Mouse (Mus musculus): ENCODE measurements at regions not wholly inside any gene's neighbourhood (a gene's known extent, or its start where the extent isn't known, plus 50 kb on each side); places are given as distances from the start of the nearest gene placed in this dataset. TPM values are rescaled to one million over a fixed set of nuclear protein-coding genes. Genes with fewer than 3 reads are reported as not detected.

DNA sequence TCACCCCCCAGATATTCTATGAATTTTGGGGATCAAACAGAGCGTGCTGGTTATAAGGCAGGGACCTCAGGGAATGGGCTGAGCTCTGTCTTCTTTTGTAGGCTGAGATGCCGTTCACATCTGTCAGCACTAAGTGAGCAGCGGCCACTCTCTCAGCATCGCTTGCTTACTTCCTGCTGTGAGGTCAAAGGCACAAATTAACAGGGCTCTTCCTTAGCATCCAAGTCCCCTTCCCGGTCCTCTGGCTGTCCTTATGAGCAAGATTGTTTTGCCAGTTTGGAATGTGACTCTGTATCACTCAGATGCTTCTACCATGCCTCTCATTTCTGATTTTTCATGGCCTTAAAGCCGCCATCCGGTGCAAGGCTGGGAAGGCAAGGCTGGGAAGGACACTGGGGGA, 93.1 kb upstream of the Prox1 start:
- Histone ChIP-seq H3K27ac (ENCODE audit: low read depth, low read length) (no peak overlapping the region), H3K9ac (ENCODE audit: low read length) (no peak overlapping the region), H3K4me2 (no peak overlapping the region), H3K4me3 (ENCODE audit: low read depth, low read length) (no peak overlapping the region), H3K27me3 (ENCODE audit: control insufficient read depth, insufficient read depth, low read length) (no peaks in the 10 kb centered on the region; the same call in 1 of the 2 replicates), H3K9me3 (ENCODE audit: control insufficient read depth, low read length) (no peaks in the 10 kb centered on the region; the same call in 1 of the 2 replicates), H3K36me3 (ENCODE audit: control insufficient read depth, insufficient read depth, low read length) (no peaks in the 10 kb centered on the region), H3K4me1 (ENCODE audit: control insufficient read depth, insufficient read depth, low read length) (peaks cover 5% of the 10 kb centered on the region; the same call in 1 of the 2 replicates)
- peak; percentile 84 for DNase-seq (ENCODE audit: low spot score, missing footprints)
- ATAC-seq (ENCODE audit: low FRiP score) = no peak
- WGBS = 37% methylated on average over 7 of the region's 7 CpGs

DNA sequence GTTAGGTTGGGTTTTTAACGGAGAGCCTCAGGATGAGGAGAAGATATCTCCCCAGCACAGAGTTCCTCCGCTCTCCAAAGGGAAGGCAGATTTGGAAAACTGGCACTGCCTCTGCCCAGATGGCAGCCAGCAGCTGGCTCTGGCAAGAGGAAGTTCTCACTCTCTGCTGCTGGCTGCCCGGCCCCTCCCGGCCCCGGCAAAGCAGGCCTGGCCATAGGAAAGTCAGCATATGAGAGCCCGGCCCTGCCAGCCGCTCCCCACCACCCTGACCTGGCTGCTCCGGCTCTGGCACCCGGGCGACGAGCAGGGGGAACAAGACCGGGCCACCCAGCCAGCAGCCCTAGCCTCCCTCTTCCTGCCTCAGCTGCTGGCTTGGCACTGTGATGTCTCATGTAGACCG, 89.1 kb upstream of the Prox1 start:
- no peak overlapping the region for H3K9ac ChIP-seq (ENCODE audit: low read length)
- H3K4me3 ChIP-seq (ENCODE audit: low read depth, low read length) = no peak overlapping the region
- 91% methylated on average over 13 of the region's 13 CpGs for whole genome bisulfite sequencing
- H3K27me3 ChIP-seq (ENCODE audit: control insufficient read depth, insufficient read depth, low read length) = no peaks in the 10 kb centered on the region
- no peak for ATAC-seq (ENCODE audit: low FRiP score)
- no peak for DNase-seq (ENCODE audit: low spot score, missing footprints)
- H3K4me1 ChIP-seq (ENCODE audit: control insufficient read depth, insufficient read depth, low read length) = peaks cover 5% of the 10 kb centered on the region; the same call in 1 of the 2 replicates
- no peak overlapping the region for H3K4me2 ChIP-seq
- H3K27ac ChIP-seq (ENCODE audit: low read depth, low read length) = no peak overlapping the region
- H3K9me3 ChIP-seq (ENCODE audit: control insufficient read depth, low read length) = no peaks in the 10 kb centered on the region; the same call in 1 of the 2 replicates
- H3K36me3 ChIP-seq (ENCODE audit: control insufficient read depth, insufficient read depth, low read length) = no peaks in the 10 kb centered on the region

GRCm38 (mm10) chr1:190250574-190251246, 80.2 kb upstream of the Prox1 start:
- WGBS = 70% methylated on average over 13 of the region's 13 CpGs
- Histone ChIP-seq H3K36me3 (ENCODE audit: control insufficient read depth, insufficient read depth, low read length) (no peaks in the 10 kb centered on the region), H3K9ac (ENCODE audit: low read length) (no peak overlapping the region), H3K4me3 (ENCODE audit: low read depth, low read length) (no peak overlapping the region), H3K9me3 (ENCODE audit: control insufficient read depth, low read length) (peaks cover 10% of the 10 kb centered on the region; the same call in 1 of the 2 replicates), H3K27me3 (ENCODE audit: control insufficient read depth, insufficient read depth, low read length) (no peaks in the 10 kb centered on the region), H3K4me1 (ENCODE audit: control insufficient read depth, insufficient read depth, low read length) (no peaks in the 10 kb centered on the region), H3K4me2 (no peak overlapping the region), H3K27ac (ENCODE audit: low read depth, low read length) (no peak overlapping the region)
- no peak for DNase-seq (ENCODE audit: low spot score, missing footprints)
- no peak for ATAC-seq (ENCODE audit: low FRiP score)

- DNase-seq (ENCODE audit: low spot score, missing footprints) = no peak
- no peak for ATAC-seq (ENCODE audit: low FRiP score)
- Histone ChIP-seq H3K9me3 (ENCODE audit: control insufficient read depth, low read length) (no peaks in the 10 kb centered on the region), H3K4me2 (no peak overlapping the region), H3K27ac (ENCODE audit: low read depth, low read length) (no peak overlapping the region), H3K4me3 (ENCODE audit: low read depth, low read length) (no peak overlapping the region), H3K36me3 (ENCODE audit: control insufficient read depth, insufficient read depth, low read length) (no peaks in the 10 kb centered on the region), H3K4me1 (ENCODE audit: control insufficient read depth, insufficient read depth, low read length) (no peaks in the 10 kb centered on the region), H3K27me3 (ENCODE audit: control insufficient read depth, insufficient read depth, low read length) (no peaks in the 10 kb centered on the region), H3K9ac (ENCODE audit: low read length) (no peak overlapping the region)
- 92% methylated on average over 7 of the region's 7 CpGs for WGBS
Measured at GRCm38 (mm10) chr1:190242526-190242925, 72.0 kb upstream of the Prox1 start.

DNA sequence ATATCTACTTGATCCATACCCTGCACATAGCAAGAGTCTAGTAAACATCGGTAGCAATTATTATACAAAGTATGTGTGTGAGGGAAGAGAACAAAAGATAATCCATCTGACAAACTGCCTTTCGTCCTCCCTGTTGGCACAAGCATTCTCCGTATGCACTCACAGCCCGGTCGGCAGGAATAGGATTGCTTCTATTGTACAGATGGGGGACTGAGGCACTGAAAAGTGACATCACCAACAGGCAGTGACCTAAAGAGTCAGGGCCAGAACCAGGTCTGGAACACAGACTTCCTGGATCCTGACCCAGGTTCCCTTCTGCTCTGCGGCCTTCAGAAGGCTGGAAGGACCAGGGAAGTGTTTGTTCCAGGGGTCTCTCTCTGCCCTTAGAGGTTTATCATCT, 69.3 kb upstream of the Prox1 start:
- Histone ChIP-seq H3K27ac (ENCODE audit: low read depth, low read length) (no peak overlapping the region), H3K36me3 (ENCODE audit: control insufficient read depth, insufficient read depth, low read length) (no peaks in the 10 kb centered on the region), H3K4me3 (ENCODE audit: low read depth, low read length) (no peak overlapping the region), H3K4me2 (no peak overlapping the region), H3K9me3 (ENCODE audit: control insufficient read depth, low read length) (no peaks in the 10 kb centered on the region), H3K27me3 (ENCODE audit: control insufficient read depth, insufficient read depth, low read length) (no peaks in the 10 kb centered on the region), H3K9ac (ENCODE audit: low read length) (no peak overlapping the region), H3K4me1 (ENCODE audit: control insufficient read depth, insufficient read depth, low read length) (no peaks in the 10 kb centered on the region)
- DNase-seq (ENCODE audit: low spot score, missing footprints) = no peak
- ATAC-seq (ENCODE audit: low FRiP score) = no peak
- WGBS = 73% methylated on average over 6 of the region's 6 CpGs

- Histone ChIP-seq H3K9ac (ENCODE audit: low read length) (no peak overlapping the region), H3K9me3 (ENCODE audit: control insufficient read depth, low read length) (no peaks in the 10 kb centered on the region), H3K4me1 (ENCODE audit: control insufficient read depth, insufficient read depth, low read length) (no peaks in the 10 kb centered on the region), H3K36me3 (ENCODE audit: control insufficient read depth, insufficient read depth, low read length) (no peaks in the 10 kb centered on the region), H3K27ac (ENCODE audit: low read depth, low read length) (no peak overlapping the region), H3K4me3 (ENCODE audit: low read depth, low read length) (no peak overlapping the region), H3K27me3 (ENCODE audit: control insufficient read depth, insufficient read depth, low read length) (no peaks in the 10 kb centered on the region), H3K4me2 (no peak overlapping the region)
- ATAC-seq (ENCODE audit: low FRiP score) (no peak), DNase-seq (ENCODE audit: low spot score, missing footprints) (no peak)
- WGBS = 64% methylated on average over 5 of the region's 5 CpGs
Measured at GRCm38 (mm10) chr1:190230866-190231265, 60.4 kb upstream of the Prox1 start.

- WGBS = 74% methylated on average over 9 of the region's 9 CpGs
- no peaks in the 10 kb centered on the region for H3K27me3 ChIP-seq (ENCODE audit: control insufficient read depth, insufficient read depth, low read length)
- H3K4me1 ChIP-seq (ENCODE audit: control insufficient read depth, insufficient read depth, low read length) = no peaks in the 10 kb centered on the region
- H3K4me2 ChIP-seq = no peak overlapping the region
- no peak overlapping the region for H3K4me3 ChIP-seq (ENCODE audit: low read depth, low read length)
- no peaks in the 10 kb centered on the region for H3K36me3 ChIP-seq (ENCODE audit: control insufficient read depth, insufficient read depth, low read length)
- H3K9me3 ChIP-seq (ENCODE audit: control insufficient read depth, low read length) = no peaks in the 10 kb centered on the region
- H3K9ac ChIP-seq (ENCODE audit: low read length) = no peak overlapping the region
- no peak for DNase-seq (ENCODE audit: low spot score, missing footprints)
- no peak for ATAC-seq (ENCODE audit: low FRiP score)
- H3K27ac ChIP-seq (ENCODE audit: low read depth, low read length) = no peak overlapping the region
Measured at GRCm38 (mm10) chr1:190220417-190220816, 49.9 kb upstream of the Prox1 start.

Small RNAs in the stretch of these regions (microRNA-seq; reads per million reads assigned to microRNA genes)
- not detected for gene Gm47294
